Mouse (Mus musculus) MEL (cell line): Measurements from ENCODE around the gene Itga5. TPM values are rescaled to one million over a fixed set of nuclear protein-coding genes. Genes with fewer than 3 reads are reported as not detected.

Experiments used
- DNase-seq: peaks from one replicate; pipeline ENCODE4 v3.0.0; 2011; ENCODE audit warnings: low read depth, low spot score
- H3K27ac ChIP-seq: 2 replicates; pipeline ENCODE4 v1.5.1; 2012; ENCODE audit warnings: low read depth, mild to moderate bottlenecking, control low read depth, low read length, moderate library complexity; ENCODE audit not compliant: control insufficient read depth
- H3K27me3 ChIP-seq, 2 experiments: fragments of 150-350 bp in 1 of 2; sonication (generic) in 1 of 2; 2 replicates each; pipeline ENCODE4 v1.6.1; 2012; ENCODE audit warnings: low read length in 2 of 2, mild to moderate bottlenecking in 2 of 2, improper control_type of control experiment in 1 of 2, moderate library complexity in 1 of 2; ENCODE audit not compliant: insufficient read depth in 2 of 2, control insufficient read depth in 1 of 2
- H3K36me3 ChIP-seq, 2 experiments: 2 replicates each; pipeline ENCODE4 v1.6.1; 2012 to 2014; ENCODE audit warnings: low read length in 2 of 2, improper control_type of control experiment in 1 of 2, inconsistent platforms in 1 of 2, mild to moderate bottlenecking in 1 of 2; ENCODE audit not compliant: insufficient read depth in 2 of 2, control insufficient read depth in 1 of 2
- H3K4me1 ChIP-seq, 2 experiments: fragments of 150-350 bp in 1 of 2; sonication (generic) in 1 of 2; 2 replicates each; pipeline ENCODE4 v1.6.1; 2012; ENCODE audit warnings: low read length in 2 of 2, improper control_type of control experiment in 1 of 2, mild to moderate bottlenecking in 1 of 2; ENCODE audit not compliant: insufficient read depth in 2 of 2, control insufficient read depth in 1 of 2
- H3K4me3 ChIP-seq, 2 experiments: fragments of 150-350 bp in 1 of 2; sonication (generic) in 1 of 2; 2 replicates each; pipeline ENCODE4 v1.5.1; 2012; ENCODE audit warnings: low read depth in 2 of 2, low read length in 2 of 2, mild to moderate bottlenecking in 2 of 2, moderate library complexity in 2 of 2, control low read depth in 1 of 2, improper control_type of control experiment in 1 of 2; ENCODE audit not compliant: control insufficient read depth in 1 of 2, insufficient read depth in 1 of 2
- H3K79me2 ChIP-seq: 2 replicates; pipeline ENCODE4 v1.6.1; 2012; ENCODE audit warnings: mild to moderate bottlenecking, low read length, moderate library complexity; ENCODE audit not compliant: control insufficient read depth, poor library complexity, insufficient read depth
- H3K9ac ChIP-seq: 2 replicates; pipeline ENCODE4 v1.6.1; 2012; ENCODE audit warnings: low read depth, mild to moderate bottlenecking, control low read depth, low read length, moderate library complexity; ENCODE audit not compliant: control insufficient read depth, poor library complexity, severe bottlenecking
- H3K9me3 ChIP-seq: fragments of 150-350 bp; sonication (generic); replicated peaks from 2 replicates; pipeline ENCODE4 v1.6.1; 2012; ENCODE audit warnings: mild to moderate bottlenecking, low read length, improper control_type of control experiment, moderate library complexity; ENCODE audit not compliant: insufficient read depth
- CHD2 ChIP-seq: IDR thresholded peaks from 2 replicates; pipeline ENCODE4 v1.6.1; 2011; ENCODE audit warnings: low read length, improper control_type of control experiment
- ELF1 ChIP-seq: IDR thresholded peaks from 2 replicates; pipeline ENCODE4 v1.6.1; 2014; ENCODE audit warnings: low read depth, mild to moderate bottlenecking, inconsistent platforms, low read length, improper control_type of control experiment, moderate library complexity
- EP300 ChIP-seq, 2 experiments: IDR thresholded peaks; 2 replicates each; pipeline ENCODE4 v1.6.1; 2011; ENCODE audit warnings: improper control_type of control experiment in 2 of 2, low read length in 2 of 2, low read depth in 1 of 2, mild to moderate bottlenecking in 1 of 2
- ETS1 ChIP-seq: IDR thresholded peaks from 2 replicates; pipeline ENCODE4 v1.6.1; 2012; ENCODE audit warnings: low read depth, mild to moderate bottlenecking, inconsistent platforms, low read length, improper control_type of control experiment, moderate library complexity
- GABPA ChIP-seq: IDR thresholded peaks from 2 replicates; pipeline ENCODE4 v1.6.1; 2012; ENCODE audit warnings: low read depth, mild to moderate bottlenecking, inconsistent platforms, low read length, improper control_type of control experiment, moderate library complexity
- GATA1 ChIP-seq: IDR thresholded peaks from 2 replicates; pipeline ENCODE4 v1.6.1; 2011; ENCODE audit warnings: low read depth, low read length, improper control_type of control experiment
- MAFK ChIP-seq: IDR thresholded peaks from 2 replicates; pipeline ENCODE4 v1.6.1; 2011; ENCODE audit warnings: low read depth, mild to moderate bottlenecking, low read length, improper control_type of control experiment, borderline replicate concordance
- MAZ ChIP-seq: IDR thresholded peaks from 2 replicates; pipeline ENCODE4 v1.6.1; 2012; ENCODE audit warnings: low read depth, mild to moderate bottlenecking, inconsistent platforms, low read length, improper control_type of control experiment
- MXI1 ChIP-seq: IDR thresholded peaks from 2 replicates; pipeline ENCODE4 v1.6.1; 2011; ENCODE audit warnings: mild to moderate bottlenecking, low read depth, low read length, improper control_type of control experiment
- MYB ChIP-seq: IDR thresholded peaks from 2 replicates; pipeline ENCODE4 v1.6.1; 2011; ENCODE audit warnings: mild to moderate bottlenecking, low read depth, low read length, improper control_type of control experiment
- NELFE ChIP-seq: IDR thresholded peaks from 2 replicates; pipeline ENCODE4 v1.6.1; 2011; ENCODE audit warnings: low read depth, low read length, improper control_type of control experiment
- POLR2A ChIP-seq, 2 experiments: IDR thresholded peaks; 2 replicates each; pipeline ENCODE4 v1.6.1; 2011 to 2012; ENCODE audit warnings: low read length in 2 of 2, mild to moderate bottlenecking in 2 of 2, control low read depth in 1 of 2, improper control_type of control experiment in 1 of 2, low read depth in 1 of 2, moderate library complexity in 1 of 2; ENCODE audit not compliant: control insufficient read depth in 1 of 2, insufficient read depth in 1 of 2, poor library complexity in 1 of 2
- POLR2AphosphoS2 ChIP-seq: IDR thresholded peaks from 2 replicates; pipeline ENCODE4 v1.6.1; 2011; ENCODE audit warnings: low read length, improper control_type of control experiment
- POLR2AphosphoS5 ChIP-seq: IDR thresholded peaks from 2 replicates; pipeline ENCODE4 v1.6.1; 2012; ENCODE audit warnings: low read depth, borderline replicate concordance, mild to moderate bottlenecking, inconsistent platforms, low read length, moderate library complexity, mixed read lengths
- RAD21 ChIP-seq: IDR thresholded peaks from 2 replicates; pipeline ENCODE4 v1.6.1; 2011; ENCODE audit warnings: mild to moderate bottlenecking, low read depth, low read length, improper control_type of control experiment
- SIN3A ChIP-seq: IDR thresholded peaks from 2 replicates; pipeline ENCODE4 v1.6.1; 2012; ENCODE audit warnings: low read length, improper control_type of control experiment, inconsistent platforms
- SMC3 ChIP-seq: IDR thresholded peaks from 2 replicates; pipeline ENCODE4 v1.6.1; 2011; ENCODE audit warnings: low read depth, low read length, improper control_type of control experiment
- TBP ChIP-seq: IDR thresholded peaks from 2 replicates; pipeline ENCODE4 v1.8.0; 2011; ENCODE audit warnings: low read depth, low read length, improper control_type of control experiment
- TCF12 ChIP-seq: IDR thresholded peaks from 2 replicates; pipeline ENCODE4 v1.6.1; 2014; ENCODE audit warnings: low read depth, mild to moderate bottlenecking, inconsistent platforms, low read length, improper control_type of control experiment, moderate library complexity
- USF1 ChIP-seq: IDR thresholded peaks from 2 replicates; pipeline ENCODE4 v1.6.1; 2014; ENCODE audit warnings: low read depth, mild to moderate bottlenecking, inconsistent platforms, low read length, improper control_type of control experiment, moderate library complexity
- USF2 ChIP-seq, 2 experiments: IDR thresholded peaks; 2 replicates each; pipeline ENCODE4 v1.6.1; 2011 to 2012; ENCODE audit warnings: improper control_type of control experiment in 2 of 2, low read length in 2 of 2, borderline replicate concordance in 1 of 2, inconsistent platforms in 1 of 2, low read depth in 1 of 2, mild to moderate bottlenecking in 1 of 2; ENCODE audit not compliant: insufficient read depth in 1 of 2
- ZKSCAN1 ChIP-seq: IDR thresholded peaks from 2 replicates; pipeline ENCODE4 v1.6.1; 2012; ENCODE audit warnings: low read depth, mild to moderate bottlenecking, inconsistent platforms, low read length, improper control_type of control experiment, moderate library complexity
- ZMIZ1 ChIP-seq: IDR thresholded peaks from 2 replicates; pipeline ENCODE4 v1.6.1; 2012; ENCODE audit warnings: low read depth, mild to moderate bottlenecking, inconsistent platforms, low read length, improper control_type of control experiment, moderate library complexity
- ZNF384 ChIP-seq: IDR thresholded peaks from 2 replicates; pipeline ENCODE4 v1.6.1; 2012; ENCODE audit warnings: low read depth, mild to moderate bottlenecking, inconsistent platforms, low read length, improper control_type of control experiment
- polyA plus RNA-seq, 2 experiments: library from polyadenylated mRNA; stranded (reverse) in 1 of 2; unstranded in 1 of 2; fragments of >175 nt in 1 of 2; fragments of >200 nt in 1 of 2; gene quantifications; 2 replicates each; pipeline versions ENCODE4 v1.2.1 to v1.2.4; 2012; ENCODE audit warnings: low replicate concordance in 2 of 2, low read depth in 1 of 2; ENCODE audit not compliant: insufficient read length in 2 of 2, insufficient read depth in 1 of 2, missing spikeins in 1 of 2
- total RNA-seq: library from RNA; depleted of rRNA; stranded (reverse); fragments of 300-350 nt; gene quantifications from 2 replicates; pipeline ENCODE4 v1.2.3, GENCODE M21; 2012

Gene Itga5
- total and polyA plus RNA-seq, 3 experiments = 6.0 to 17.4 TPM; not detected in 1

GRCm38 (mm10) chr15:103377752-103378664 lies 11.4 kb upstream of the Itga5 start:
- H3K9me3 ChIP-seq = no peaks in the 10 kb centered on the region
- TF ChIP-seq TCF12 = no peak
- TF ChIP-seq POLR2AphosphoS2 = no peak
- no peak for TF ChIP-seq EP300 (IDR thresholded peaks at IDR 0.05; ENCODE audit: low read depth in 1 of 2, low read length in 2 of 2)
- no peak for TF ChIP-seq TBP
- TF ChIP-seq MXI1 = no peak
- no peak for TF ChIP-seq NELFE
- no peak for TF ChIP-seq USF1
- TF ChIP-seq MAFK = no peak
- TF ChIP-seq ZMIZ1 = no peak
- no peak for TF ChIP-seq ELF1
- TF ChIP-seq MAZ = no peak
- TF ChIP-seq RAD21 = no peak
- TF ChIP-seq ZKSCAN1 = no peak
- TF ChIP-seq POLR2A (IDR thresholded peaks at IDR 0.05; ENCODE audit: control insufficient read depth in 1 of 2, insufficient read depth in 1 of 2, low read depth in 1 of 2, low read length in 2 of 2, poor library complexity in 1 of 2) = no peak
- TF ChIP-seq ZNF384 = no peak
- H3K27ac ChIP-seq = no peak overlapping the region
- H3K9ac ChIP-seq = no peak overlapping the region
- no peak for DNase-seq
- H3K27me3 ChIP-seq = no peaks in the 10 kb centered on the region
- H3K36me3 ChIP-seq = no peaks in the 10 kb centered on the region; a peak in 1 of 4 replicates
- no peak overlapping the region for H3K4me3 ChIP-seq
- H3K79me2 ChIP-seq = no peaks in the 10 kb centered on the region
- H3K4me1 ChIP-seq = no peaks in the 10 kb centered on the region; a peak in 1 of 4 replicates

DNA sequence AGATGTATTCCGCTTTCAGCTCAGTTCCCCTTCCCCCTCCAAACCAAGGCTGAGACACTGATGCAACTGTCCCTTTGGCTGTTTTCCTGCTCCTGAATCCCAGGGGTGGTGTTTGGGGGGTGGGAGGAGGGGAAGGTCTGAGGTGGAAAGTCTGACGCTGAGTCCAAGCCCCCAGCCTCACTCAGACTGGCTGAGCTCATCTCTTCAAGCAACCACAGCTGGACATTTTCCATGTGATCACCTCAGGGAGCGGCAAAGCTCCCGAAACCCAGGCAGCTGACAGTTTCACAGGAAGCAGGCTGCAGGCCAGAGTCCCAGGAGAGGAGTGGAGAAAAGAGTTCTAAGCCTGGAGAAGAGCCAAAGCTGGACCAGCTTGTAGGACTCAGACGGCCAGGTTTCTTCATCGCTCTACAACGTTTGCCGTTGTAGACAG lies 10.3 kb upstream of the Itga5 start:
- Histone ChIP-seq H3K27me3 (no peaks in the 10 kb centered on the region), H3K9me3 (no peaks in the 10 kb centered on the region), H3K4me1 (no peaks in the 10 kb centered on the region), H3K36me3 (no peaks in the 10 kb centered on the region), H3K27ac (no peak overlapping the region)
- no peak for DNase-seq
- TF ChIP-seq NELFE = no peak
- no peak for TF ChIP-seq ETS1
- no peak for TF ChIP-seq CHD2
- no peak for TF ChIP-seq SIN3A
- no peak for TF ChIP-seq ZNF384
- no peak for TF ChIP-seq MAFK
- TF ChIP-seq SMC3 = no peak
- TF ChIP-seq GABPA = no peak
- no peak for TF ChIP-seq POLR2AphosphoS5
- TF ChIP-seq ZMIZ1 = no peak
- TF ChIP-seq USF2 (IDR thresholded peaks at IDR 0.05; ENCODE audit: borderline replicate concordance in 1 of 2, insufficient read depth in 1 of 2, low read depth in 1 of 2, low read length in 2 of 2) = no peak
- TF ChIP-seq MYB = no peak
- TF ChIP-seq GATA1 = no peak
- TF ChIP-seq, all 39 proteins: peak for 0
- Histone ChIP-seq H3K9ac (no peak overlapping the region), H3K4me3 (no peak overlapping the region), H3K79me2 (no peaks in the 10 kb centered on the region)
